Mouse (Mus musculus) midbrain, postnatal 0 days (tissue): ENCODE data around the gene Lmod2. TPM values are rescaled to one million over a fixed set of nuclear protein-coding genes. Genes with fewer than 3 reads are reported as not detected.

Experiments
- ATAC-seq: fragments of 200-750 bp; cut with Nextera tagmentation; 2 replicates; pipeline ENCODE4 v1.8.0; 2017; ENCODE audit warnings: moderate number of reproducible peaks, mild to moderate bottlenecking, moderate TSS enrichment, moderate library complexity; ENCODE audit not compliant: low FRiP score
- DNase-seq: peaks from one replicate; pipeline ENCODE4 v3.0.0-alpha.2; 2015; ENCODE audit warnings: low spot score
- H3K27ac ChIP-seq: fragments of 300-500 bp; sonication (generic); 2 replicates; pipeline ENCODE4 v1.5.1; 2014; ENCODE audit warnings: low read depth, mild to moderate bottlenecking, low read length, mixed read lengths
- H3K27me3 ChIP-seq: fragments of 300-500 bp; sonication (generic); 2 replicates; pipeline ENCODE4 v1.6.1; 2014; ENCODE audit warnings: low read length, control low read depth, mixed read lengths; ENCODE audit not compliant: insufficient read depth
- H3K36me3 ChIP-seq: fragments of 300-500 bp; sonication (generic); 2 replicates; pipeline ENCODE4 v1.6.1; 2014; ENCODE audit warnings: low read length, control low read depth, mixed read lengths; ENCODE audit not compliant: insufficient read depth
- H3K4me1 ChIP-seq: fragments of 300-500 bp; sonication (generic); 2 replicates; pipeline ENCODE4 v1.6.1; 2014; ENCODE audit warnings: mild to moderate bottlenecking, control low read depth, antibody characterized with exemption, low read length, mixed read lengths; ENCODE audit not compliant: insufficient read depth
- H3K4me2 ChIP-seq: fragments of 300-500 bp; sonication (generic); 2 replicates; pipeline ENCODE4 v1.6.1; 2014; ENCODE audit warnings: low read depth, mild to moderate bottlenecking, low read length, mixed read lengths; ENCODE audit not compliant: poor library complexity, severe bottlenecking
- H3K4me3 ChIP-seq: fragments of 300-500 bp; sonication (generic); 2 replicates; pipeline ENCODE4 v1.5.1; 2014; ENCODE audit warnings: low read depth, mild to moderate bottlenecking, low read length, moderate library complexity
- H3K9ac ChIP-seq: fragments of 300-500 bp; sonication (generic); replicated peaks from 2 replicates; pipeline ENCODE4 v1.6.1; 2014; ENCODE audit warnings: mild to moderate bottlenecking, low read length, moderate library complexity, mixed read lengths; ENCODE audit not compliant: poor library complexity, severe bottlenecking
- H3K9me3 ChIP-seq: fragments of 300-500 bp; sonication (generic); 2 replicates; pipeline ENCODE4 v1.6.1; 2016; ENCODE audit warnings: low read length, control low read depth
- CTCF ChIP-seq: IDR thresholded peaks from 2 replicates; pipeline ENCODE4 v1.5.1; 2016; ENCODE audit warnings: antibody characterized with exemption, mild to moderate bottlenecking
- WGBS: fragments of 180-500 bp; shearing (Covaris S2); extraction: QIAGEN DNeasy Blood & Tissue Kit; methylation state at CpG from one replicate; pipeline ENCODE4 v1.1.7; 2014; 5-methylcytosine and 5-hydroxymethylcytosine counted together
- polyA plus RNA-seq: library from polyadenylated mRNA; unstranded; fragments of >200 nt; fragmentation: Nextera tagmentation; extraction: Ambion mirVana; gene quantifications from 2 replicates; pipeline ENCODE4 v1.2.1, GENCODE M21; 2015
- total RNA-seq: library from RNA; depleted of rRNA; stranded (reverse); fragments of >200 nt; gene quantifications from 2 replicates; pipeline ENCODE4 v1.2.3, GENCODE M21; 2014

Gene Lmod2
- total and polyA plus RNA-seq, 2 experiments from 2014 or later, result not detected

- DNase-seq (no peak), ATAC-seq (no peak)
- Histone ChIP-seq H3K4me3 (no peak overlapping the region), H3K4me1 (no peaks in the 10 kb centered on the region), H3K27me3 (no peaks in the 10 kb centered on the region), H3K9ac (no peak overlapping the region), H3K9me3 (no peaks in the 10 kb centered on the region), H3K27ac (no peak overlapping the region), H3K36me3 (no peaks in the 10 kb centered on the region), H3K4me2 (no peak overlapping the region)
- no peak for TF ChIP-seq CTCF
- WGBS, result 95% methylated on average over 5 of the region's 5 CpGs
These were observed 5.4 kb downstream of the Lmod2 start for GRCm38 (mm10) chr6:24602993-24603392.

GRCm38 (mm10) chr6:24604289-24604688 is 6.7 kb downstream of the Lmod2 start:
- Histone ChIP-seq H3K4me2 (no peak overlapping the region), H3K4me3 (no peak overlapping the region), H3K27ac (no peak overlapping the region), H3K4me1 (no peaks in the 10 kb centered on the region), H3K9me3 (no peaks in the 10 kb centered on the region), H3K36me3 (no peaks in the 10 kb centered on the region), H3K9ac (no peak overlapping the region), H3K27me3 (no peaks in the 10 kb centered on the region)
- DNase-seq (no peak), ATAC-seq (no peak)
- TF ChIP-seq CTCF, result no peak
- 93% methylated on average over 7 of the region's 7 CpGs for WGBS

GRCm38 (mm10) chr6:24605631-24606030 is 8.1 kb downstream of the Lmod2 start:
- Histone ChIP-seq H3K4me2 (no peak overlapping the region), H3K9me3 (no peaks in the 10 kb centered on the region), H3K4me3 (no peak overlapping the region), H3K27me3 (no peaks in the 10 kb centered on the region), H3K27ac (no peak overlapping the region), H3K4me1 (no peaks in the 10 kb centered on the region), H3K9ac (no peak overlapping the region), H3K36me3 (no peaks in the 10 kb centered on the region)
- TF ChIP-seq CTCF, result no peak
- DNase-seq, result no peak
- WGBS, result 93% methylated on average over 8 of the region's 8 CpGs
- ATAC-seq, result no peak

- Histone ChIP-seq H3K9me3 (no peaks in the 10 kb centered on the region), H3K36me3 (no peaks in the 10 kb centered on the region), H3K9ac (no peak overlapping the region), H3K4me3 (no peak overlapping the region), H3K27ac (no peak overlapping the region), H3K27me3 (no peaks in the 10 kb centered on the region), H3K4me2 (no peak overlapping the region), H3K4me1 (no peaks in the 10 kb centered on the region)
- no peak for ATAC-seq
- DNase-seq, result no peak
- TF ChIP-seq CTCF, result no peak
- 82% methylated on average over 10 of the region's 10 CpGs for WGBS
These were observed 8.9 kb downstream of the Lmod2 start for GRCm38 (mm10) chr6:24606512-24606911.

GRCm38 (mm10) chr6:24607531-24607930 is 10.0 kb downstream of the Lmod2 start:
- no peak overlapping the region for H3K27ac ChIP-seq
- no peak for TF ChIP-seq CTCF
- H3K36me3 ChIP-seq, result no peaks in the 10 kb centered on the region
- H3K4me3 ChIP-seq, result no peak overlapping the region
- H3K9ac ChIP-seq, result no peak overlapping the region
- DNase-seq, result no peak
- H3K4me1 ChIP-seq, result no peaks in the 10 kb centered on the region
- no peak for ATAC-seq
- H3K9me3 ChIP-seq, result no peaks in the 10 kb centered on the region
- no peaks in the 10 kb centered on the region for H3K27me3 ChIP-seq
- WGBS, result 92% methylated on average over 15 of the region's 15 CpGs
- no peak overlapping the region for H3K4me2 ChIP-seq

GRCm38 (mm10) chr6:24608129-24608528 is 10.6 kb downstream of the Lmod2 start:
- DNase-seq (no peak), ATAC-seq (no peak)
- Histone ChIP-seq H3K4me1 (no peaks in the 10 kb centered on the region), H3K27ac (no peak overlapping the region), H3K27me3 (no peaks in the 10 kb centered on the region), H3K4me3 (no peak overlapping the region), H3K9ac (no peak overlapping the region), H3K36me3 (no peaks in the 10 kb centered on the region), H3K9me3 (no peaks in the 10 kb centered on the region), H3K4me2 (no peak overlapping the region)
- 77% methylated on average over 4 of the region's 4 CpGs for WGBS
- no peak for TF ChIP-seq CTCF
